Mouse (Mus musculus) thymus, adult 2 months (tissue): ENCODE measurements at regions not wholly inside any gene's neighbourhood (a gene's known extent, or its start where the extent isn't known, plus 50 kb on each side); places are given as distances from the start of the nearest gene placed in this dataset.

Source experiments
- CTCF ChIP-seq: fragments of 200-500 bp; IDR thresholded peaks from 2 replicates; pipeline ENCODE4 v1.5.1; 2012; ENCODE audit warnings: mild to moderate bottlenecking, control low read depth, low read length, moderate library complexity, borderline replicate concordance; ENCODE audit not compliant: control insufficient read depth, poor library complexity, insufficient read depth; ENCODE audit errors: extremely low read depth
- POLR2A ChIP-seq: fragments of 200-500 bp; IDR thresholded peaks from 2 replicates; pipeline ENCODE4 v1.6.1; 2012; ENCODE audit warnings: mild to moderate bottlenecking, low read length, control low read depth, moderate library complexity; ENCODE audit not compliant: control insufficient read depth, poor library complexity, insufficient read depth; ENCODE audit errors: extremely low read depth

- TF ChIP-seq POLR2A: no peak
- no peak for TF ChIP-seq CTCF
Observed at GRCm38 (mm10) chr9:61186541-61187420, 185.4 kb upstream of the Tle3 start.
